Mouse (Mus musculus) cerebellum, adult 9-10 months (tissue): ENCODE measurements around the gene Atp6v1a.

Experiments used
- DNase-seq: peaks from one replicate; pipeline ENCODE4 v3.0.0; 2022

The Atp6v1a gene

DNA sequence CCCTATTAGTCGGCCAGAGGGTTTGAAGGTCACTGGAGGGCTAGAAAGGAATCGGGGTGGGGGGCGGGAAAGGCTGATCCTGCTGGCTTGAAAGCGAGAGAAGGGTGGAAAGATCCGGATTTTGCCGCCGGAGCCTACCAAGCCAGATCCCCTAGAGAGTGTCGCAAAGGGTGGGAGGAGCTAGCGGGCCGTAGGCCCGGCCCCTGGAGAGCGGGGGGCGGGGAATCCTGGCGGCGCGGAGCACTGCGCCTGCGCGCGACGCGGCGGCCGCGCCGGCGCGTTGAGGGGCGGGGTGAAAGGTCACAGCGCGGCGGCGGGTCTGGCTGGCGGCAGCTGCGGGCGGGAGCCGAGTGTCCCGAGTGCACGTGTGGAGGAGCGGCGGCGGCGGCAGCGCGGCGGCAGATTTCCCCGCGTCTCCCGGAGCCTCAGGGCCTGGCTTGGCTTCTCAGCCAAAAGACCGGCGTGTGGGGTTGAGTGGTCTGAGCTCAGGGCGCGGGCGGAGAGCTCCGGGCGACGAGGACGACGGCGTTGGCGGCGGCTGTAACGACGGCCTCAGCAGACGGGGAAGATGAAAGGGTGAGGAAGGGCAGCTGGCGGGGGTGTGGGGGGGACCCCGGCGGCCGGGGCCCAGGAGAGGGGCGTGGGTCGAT is at the start of gene Atp6v1a, which contains the start of gene Naa50:
TSS of gene Atp6v1a (minus strand) at position 170 of the 650 bp plus-strand sequence.
TSS of gene Naa50 (plus strand) at position 295 of the 650 bp plus-strand sequence.
- DNase-seq: peak; percentile 93

- DNase-seq: no peak
Measured at GRCm38 (mm10) chr16:44188766-44189165, 49.3 kb upstream of the Atp6v1a start.

DNA sequence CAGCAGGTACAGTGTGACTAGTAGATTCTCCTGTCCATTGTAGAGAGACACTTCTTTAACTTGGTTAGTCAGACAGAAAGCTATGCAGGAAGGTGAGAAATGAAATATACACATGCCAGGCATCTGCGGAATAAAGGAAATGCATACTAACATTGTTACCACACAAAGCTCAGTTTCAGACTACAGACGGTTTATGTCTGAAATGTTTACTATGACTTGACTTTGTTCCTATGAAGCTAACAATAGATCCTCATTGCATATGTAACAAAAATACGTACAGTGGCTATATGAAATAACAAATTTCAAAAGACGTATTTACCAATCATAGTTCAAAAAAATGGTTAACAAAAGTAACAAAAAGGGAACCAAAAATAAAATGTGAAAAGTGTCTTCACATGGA is 47.7 kb upstream of the Atp6v1a start:
- DNase-seq: no peak

GRCm38 (mm10) chr16:44184769-44185168 is 45.3 kb upstream of the Atp6v1a start:
- DNase-seq: no peak

GRCm38 (mm10) chr16:44182597-44182996 is 43.1 kb upstream of the Atp6v1a start:
- DNase-seq: no peak

DNA sequence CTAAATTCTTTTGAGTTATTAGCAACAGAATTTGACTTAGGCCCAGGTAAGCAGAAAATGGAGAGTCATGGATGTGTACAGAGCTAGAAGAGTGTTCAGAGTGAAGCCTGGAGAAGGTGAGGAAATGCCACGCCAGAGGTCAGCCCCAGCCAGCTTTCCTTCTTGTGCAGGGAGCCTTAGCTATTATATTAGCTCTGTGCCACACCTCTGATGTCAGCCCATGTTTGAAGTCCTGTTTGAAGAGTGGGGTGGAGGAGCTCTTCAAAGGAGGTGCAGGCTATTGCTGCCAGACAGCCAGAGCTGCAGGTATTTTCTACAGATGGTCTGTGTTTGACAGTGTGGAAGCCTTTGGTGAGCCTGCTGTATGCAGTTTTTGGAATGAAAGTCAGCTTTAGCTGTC is 39.0 kb upstream of the Atp6v1a start:
- DNase-seq: no peak

- no peak for DNase-seq
Measured at GRCm38 (mm10) chr16:44176511-44176910, 37.0 kb upstream of the Atp6v1a start.

GRCm38 (mm10) chr16:44175001-44175400 is 35.5 kb upstream of the Atp6v1a start:
- DNase-seq: no peak

DNA sequence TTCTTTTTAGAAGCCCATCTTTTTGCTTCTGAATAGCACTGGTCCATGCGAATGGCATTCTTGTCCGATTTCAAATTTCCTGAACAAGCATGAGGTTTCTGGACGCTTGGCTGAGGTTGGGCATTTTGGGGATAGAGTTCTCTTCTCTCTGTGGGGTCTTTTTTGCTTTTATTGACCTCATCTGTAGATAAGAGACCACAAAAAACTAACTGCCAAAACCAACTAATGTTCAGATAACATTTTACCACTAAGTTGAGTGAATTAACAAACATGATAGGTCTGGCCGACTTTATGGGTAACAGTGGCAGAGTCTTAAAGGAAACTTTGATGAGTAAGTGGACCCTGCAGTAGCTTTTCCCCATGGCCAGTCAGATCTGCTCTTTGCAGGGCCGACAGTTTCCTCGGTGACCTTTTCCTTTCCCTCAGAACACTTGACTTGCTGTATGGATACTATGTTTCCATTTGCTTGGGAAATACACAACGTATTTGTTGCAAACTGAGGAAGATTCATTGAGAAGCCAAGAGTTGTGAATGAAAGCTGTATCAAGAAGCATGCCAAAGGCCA is 34.5 kb upstream of the Atp6v1a start:
- DNase-seq: peak; percentile 45

GRCm38 (mm10) chr16:44173155-44173941 is 33.8 kb upstream of the Atp6v1a start, which contains the start of gene Usf3:
Usf3 (plus strand) TSS chr16:44173246.
- DNase-seq: peak; percentile 69

DNA sequence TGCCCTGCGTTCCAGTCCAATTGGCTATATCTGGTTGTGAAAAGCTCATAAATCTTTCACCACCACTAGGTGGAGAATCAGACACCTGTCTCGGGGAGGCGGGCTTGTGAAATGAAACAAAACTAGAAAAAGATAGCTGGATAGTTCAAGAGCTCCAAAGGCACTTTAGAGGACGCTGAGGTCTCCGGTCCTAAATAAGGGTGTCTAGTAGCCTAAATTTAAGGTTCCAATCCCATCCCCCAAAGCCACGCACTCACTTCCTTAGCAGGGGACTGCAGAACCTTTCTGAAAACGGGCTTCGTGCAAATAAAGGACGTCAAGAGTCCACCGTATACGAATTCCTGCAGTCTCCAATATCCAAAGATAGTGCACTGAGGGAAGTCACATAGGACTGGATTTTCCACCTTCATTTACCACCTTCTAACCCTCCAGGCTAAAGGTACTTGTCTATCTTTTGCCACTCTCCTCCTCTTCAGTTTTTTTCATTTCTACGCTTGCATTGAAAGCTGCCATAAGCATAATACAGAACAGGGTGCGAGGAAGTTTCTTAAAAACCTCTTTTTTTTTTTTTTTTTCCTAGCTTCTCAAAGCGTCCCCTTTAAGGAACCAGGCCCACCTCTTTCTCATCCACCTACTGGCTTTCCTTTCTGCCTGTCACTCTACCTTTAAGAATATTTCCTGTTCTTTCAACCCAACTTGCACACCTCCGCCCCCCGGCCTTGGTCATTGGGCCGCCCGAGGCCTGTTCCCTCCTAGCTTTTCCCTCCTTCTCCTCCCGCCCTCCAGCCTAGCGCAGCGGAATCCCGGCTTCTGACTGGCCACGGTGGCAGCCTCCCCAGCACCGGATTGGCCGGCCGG is 33.0 kb upstream of the Atp6v1a start:
- DNase-seq: peak; percentile 99

- no peak for DNase-seq
Measured at GRCm38 (mm10) chr16:44168990-44169389, 29.5 kb upstream of the Atp6v1a start.

DNA sequence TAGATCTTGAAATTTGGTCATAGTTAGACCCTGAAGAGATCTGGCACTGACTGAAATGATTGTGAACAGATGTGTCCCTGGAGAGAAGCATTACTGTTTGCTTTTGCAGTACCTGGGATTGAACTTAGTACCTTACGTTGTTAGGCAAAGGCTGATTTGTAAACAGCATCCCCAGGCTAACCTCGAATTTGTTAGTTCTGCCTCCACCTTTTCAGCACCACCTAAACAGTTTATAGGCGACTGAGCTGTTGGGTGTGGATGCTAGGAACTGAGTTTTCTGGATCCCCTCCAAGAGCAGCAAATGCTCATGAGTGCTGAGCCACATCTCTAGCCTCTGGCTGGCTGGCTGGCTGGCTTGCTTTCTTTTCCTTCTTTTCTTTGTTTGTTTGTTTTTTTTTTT is 25.7 kb upstream of the Atp6v1a start:
- no peak for DNase-seq

GRCm38 (mm10) chr16:44163831-44164230 is 24.3 kb upstream of the Atp6v1a start:
- no peak for DNase-seq

GRCm38 (mm10) chr16:44159325-44159724 is 19.8 kb upstream of the Atp6v1a start:
- no peak for DNase-seq

DNA sequence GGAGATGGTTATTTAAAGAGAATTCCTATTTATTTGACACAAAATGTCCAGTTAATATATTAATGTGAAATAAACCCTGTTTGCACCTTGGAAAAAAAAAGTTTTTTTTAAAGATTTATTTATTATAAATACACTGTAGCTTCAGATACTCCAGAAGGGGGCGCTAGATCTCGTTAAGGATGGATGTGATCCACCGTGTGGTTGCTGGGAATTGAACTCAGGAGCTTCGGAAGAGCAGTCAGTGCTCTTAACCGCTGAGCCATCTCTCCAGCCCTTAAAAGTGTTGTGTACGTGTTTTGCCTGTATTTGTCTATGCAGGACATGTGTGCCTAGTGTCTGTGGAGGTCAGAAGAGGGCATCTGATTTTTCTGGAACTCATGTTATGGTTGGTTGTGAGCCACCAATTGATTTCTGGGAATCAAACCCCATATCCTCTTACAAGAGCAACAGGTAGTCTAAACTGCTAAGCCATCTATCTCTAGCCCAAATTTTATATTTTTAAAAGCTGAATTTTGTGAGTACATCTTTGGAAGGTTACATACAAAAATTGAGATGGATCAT is 15.1 kb upstream of the Atp6v1a start:
- no peak for DNase-seq

- DNase-seq: no peak
Measured at GRCm38 (mm10) chr16:44149002-44149767, 9.7 kb upstream of the Atp6v1a start.

DNA sequence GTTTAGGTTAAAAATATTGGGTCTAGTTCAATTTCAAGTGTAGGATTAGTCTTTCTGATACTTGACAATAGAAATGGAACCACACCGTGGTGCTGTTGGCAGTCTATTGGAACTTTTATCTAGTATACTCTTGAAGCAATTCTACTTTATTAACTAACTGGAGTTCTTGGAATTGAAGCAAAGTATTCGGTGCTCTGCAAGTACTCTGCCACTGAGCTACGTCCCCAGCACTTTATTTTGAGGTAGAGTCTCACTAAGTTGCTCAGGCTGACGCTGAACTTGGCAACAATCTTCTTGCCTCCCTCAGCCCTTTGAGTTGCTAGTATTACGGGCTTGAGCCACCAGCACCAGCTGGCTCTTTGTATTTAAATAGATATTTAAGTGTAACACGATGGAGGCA is 2.0 kb upstream of the Atp6v1a start:
- no peak for DNase-seq

DNA sequence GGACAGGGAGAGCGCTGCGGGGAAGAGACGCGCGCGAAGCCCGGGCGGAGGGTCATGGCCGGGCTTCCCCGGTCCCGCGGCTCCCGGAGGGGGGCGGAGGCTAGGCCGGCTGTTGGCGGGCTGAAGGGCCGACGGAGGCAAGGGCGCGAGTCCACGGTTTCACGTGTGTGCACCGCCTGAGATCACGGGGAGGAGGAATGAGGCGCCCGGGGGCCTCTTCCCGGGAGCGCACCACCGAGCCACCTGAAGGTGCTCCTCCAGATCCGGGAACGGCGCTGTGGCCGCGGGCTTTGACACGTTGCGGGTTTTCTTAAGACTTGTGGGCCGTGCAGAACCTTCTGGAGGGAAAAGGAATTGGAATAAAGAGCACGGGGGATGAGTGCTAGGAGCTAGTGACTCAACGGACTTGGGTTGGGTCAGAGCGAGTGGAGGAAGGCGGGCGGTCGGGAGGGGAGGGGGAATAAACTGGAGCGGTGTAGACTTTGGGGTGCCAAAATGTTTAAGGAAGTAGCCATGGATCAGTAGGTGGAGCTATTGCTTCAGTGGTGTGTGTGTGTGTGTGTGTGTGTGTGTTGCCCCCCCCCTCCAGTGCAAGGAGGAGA is 782 bp upstream of the Atp6v1a start:
- DNase-seq: peak; percentile 87

DNA sequence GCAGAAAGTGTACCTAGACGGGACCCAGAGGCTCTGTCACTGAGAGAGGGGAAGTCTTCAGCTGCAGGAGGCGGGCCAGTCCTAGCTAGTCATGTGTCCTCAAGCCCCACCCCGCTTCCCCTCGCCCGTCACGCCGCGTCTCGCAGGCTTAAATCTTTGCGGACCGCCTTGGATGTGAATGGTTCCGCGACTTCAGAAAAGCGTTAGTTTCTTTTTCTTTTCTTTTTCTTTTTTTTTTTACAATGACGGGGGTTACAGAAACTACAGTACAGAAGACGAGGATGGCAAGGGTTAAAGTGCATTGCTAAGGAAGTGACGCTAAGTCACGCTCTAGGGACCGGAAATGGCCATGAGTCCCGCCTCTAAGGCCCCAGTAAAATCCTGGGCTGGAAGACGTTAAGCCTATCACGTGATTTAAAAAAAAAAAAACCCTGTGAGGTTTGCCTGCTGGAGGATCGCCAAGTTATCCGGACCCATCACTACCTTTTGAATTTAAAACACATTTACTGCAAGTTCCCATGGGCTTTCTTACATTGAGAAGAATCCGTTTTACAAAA is 448 bp downstream of the Atp6v1a start:
- peak; percentile 96 for DNase-seq

DNA sequence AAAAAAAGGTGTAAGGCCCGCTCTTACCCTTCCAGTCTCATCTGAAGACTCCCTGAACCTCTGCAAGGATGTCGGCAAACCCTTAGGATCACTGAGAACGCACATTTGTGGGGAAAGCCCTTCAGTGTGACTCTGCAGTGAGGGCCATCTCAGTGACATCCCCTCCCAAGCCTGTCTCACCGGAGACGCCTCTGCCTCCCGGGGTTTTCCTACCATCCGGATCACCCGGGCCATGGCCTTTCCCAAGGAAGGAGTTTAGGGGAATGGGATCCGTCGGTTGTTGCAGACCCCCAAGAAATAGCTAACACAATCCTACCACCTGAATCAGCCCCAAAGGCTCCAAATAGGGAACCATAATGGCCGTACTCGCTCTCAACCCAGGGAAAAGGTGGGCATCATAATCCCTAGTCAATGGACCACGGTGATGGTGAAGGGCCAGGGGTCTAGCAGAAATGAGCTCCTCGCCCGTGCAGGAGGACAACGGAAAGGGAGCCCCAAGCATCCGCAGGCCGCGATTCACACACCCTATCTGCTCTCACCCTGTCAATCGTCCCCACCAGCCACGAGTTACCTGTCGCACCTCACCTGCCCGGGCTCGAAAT is 1.0 kb downstream of the Atp6v1a start:
- no peak for DNase-seq
